Mouse (Mus musculus) small intestine, adult 10 weeks (tissue): ENCODE results near the gene Olfr1006. TPM values are rescaled to one million over a fixed set of nuclear protein-coding genes. Genes with fewer than 3 reads are reported as not detected.

Experiments used
- polyA plus RNA-seq: library from polyadenylated mRNA; stranded (reverse); fragments of 350-450 nt; fragmentation: Illumina TruSeq; extraction: RNeasy Lipid Tissue Mini Kit (QIAGEN cat#74804); gene quantifications from one replicate; pipeline ENCODE4 v1.2.3, GENCODE M21; 2014; ENCODE audit warnings: low replicate concordance

Gene Olfr1006
- polyA plus RNA-seq, result not detected

GRCm38 (mm10) chr2:85678667-85679066, at the start of gene Olfr1006:
TSS of gene Olfr1006 (minus strand) at chr2:85678767.

GRCm38 (mm10) chr2:85715119-85715518, 36.6 kb upstream of the Olfr1006 start, which contains the start of gene Olfr1009:
TSS of gene Olfr1009 (plus strand) at chr2:85715419.

GRCm38 (mm10) chr2:85689131-85689530, 10.6 kb upstream of the Olfr1006 start, which contains the start of gene Olfr1008:
TSS of gene Olfr1008 (plus strand) at chr2:85689431.

GRCm38 (mm10) chr2:85664355-85664754, 14.2 kb downstream of the Olfr1006 start, which contains the start of gene Olfr154:
TSS of gene Olfr154 (minus strand) at chr2:85664455.

GRCm38 (mm10) chr2:85650604-85651003, 28.0 kb downstream of the Olfr1006 start, which contains the start of gene Olfr1002:
TSS of gene Olfr1002 (minus strand) at chr2:85650704.

Other genes with a start within 250 kb of the Olfr1006 start
- gene Olfr994, start 242.3 kb downstream of the Olfr1006 start, polyA plus RNA-seq, result not detected
- gene Olfr995, start 235.1 kb downstream of the Olfr1006 start, polyA plus RNA-seq, result not detected
- 0.22 TPM for gene 4833423E24Rik, start 159.7 kb downstream of the Olfr1006 start, polyA plus RNA-seq
- not detected for gene Olfr996, start 99.6 kb downstream of the Olfr1006 start, polyA plus RNA-seq
- not detected for gene Olfr998, start 89.8 kb downstream of the Olfr1006 start, polyA plus RNA-seq
- gene Olfr1000, start 66.9 kb downstream of the Olfr1006 start, polyA plus RNA-seq, result not detected
- gene Olfr1002, start 28.1 kb downstream of the Olfr1006 start, polyA plus RNA-seq, result not detected
- gene Olfr154, start 14.3 kb downstream of the Olfr1006 start, polyA plus RNA-seq, result not detected
- gene Olfr1008, start 10.7 kb upstream of the Olfr1006 start, polyA plus RNA-seq, result not detected
- gene Olfr1009, start 36.7 kb upstream of the Olfr1006 start, polyA plus RNA-seq, result not detected
- not detected for gene Olfr1012, start 84.0 kb upstream of the Olfr1006 start, polyA plus RNA-seq
- not detected for gene Olfr1013, start 88.3 kb upstream of the Olfr1006 start, polyA plus RNA-seq
- not detected for gene Olfr1014, start 93.9 kb upstream of the Olfr1006 start, polyA plus RNA-seq
- gene Olfr1015, start 103.2 kb upstream of the Olfr1006 start, polyA plus RNA-seq, result not detected
- gene Olfr1016, start 123.8 kb upstream of the Olfr1006 start, polyA plus RNA-seq, result not detected
- not detected for gene Olfr1018, start 139.7 kb upstream of the Olfr1006 start, polyA plus RNA-seq
- not detected for gene Olfr1019, start 166.7 kb upstream of the Olfr1006 start, polyA plus RNA-seq
- not detected for gene Olfr1020, start 168.3 kb upstream of the Olfr1006 start, polyA plus RNA-seq
- not detected for gene Olfr1022, start 189.8 kb upstream of the Olfr1006 start, polyA plus RNA-seq
- not detected for gene Olfr1023, start 206.9 kb upstream of the Olfr1006 start, polyA plus RNA-seq
- not detected for gene Olfr1024, start 226.3 kb upstream of the Olfr1006 start, polyA plus RNA-seq
- gene Olfr1025-ps1, start 236.4 kb upstream of the Olfr1006 start, polyA plus RNA-seq, result not detected
- not detected for gene Olfr1026, start 242.8 kb upstream of the Olfr1006 start, polyA plus RNA-seq